Mouse (Mus musculus) gastrocnemius, postnatal 4 days (tissue): ENCODE measurements around the gene A930004D18Rik. TPM values are rescaled to one million over a fixed set of nuclear protein-coding genes. Genes with fewer than 3 reads are reported as not detected.

Experiments
- DNase-seq, 2 experiments: peaks; one replicate each; pipeline ENCODE4 v3.0.0; 2021 to 2022; ENCODE audit warnings: low spot score in 2 of 2, mixed read lengths in 2 of 2
- total RNA-seq, 2 experiments: library from RNA; stranded (reverse); gene quantifications; 2 replicates each; pipeline ENCODE4 v1.2.3; 2021

Gene A930004D18Rik
- total RNA-seq, 2 experiments from 2014 or later, result 5.3 to 6.5 TPM

GRCm38 (mm10) chr2:18053951-18054530 is 16.5 kb upstream of the A930004D18Rik start:
- peak in 1 of 2 experiments; percentile 56 for DNase-seq

DNA sequence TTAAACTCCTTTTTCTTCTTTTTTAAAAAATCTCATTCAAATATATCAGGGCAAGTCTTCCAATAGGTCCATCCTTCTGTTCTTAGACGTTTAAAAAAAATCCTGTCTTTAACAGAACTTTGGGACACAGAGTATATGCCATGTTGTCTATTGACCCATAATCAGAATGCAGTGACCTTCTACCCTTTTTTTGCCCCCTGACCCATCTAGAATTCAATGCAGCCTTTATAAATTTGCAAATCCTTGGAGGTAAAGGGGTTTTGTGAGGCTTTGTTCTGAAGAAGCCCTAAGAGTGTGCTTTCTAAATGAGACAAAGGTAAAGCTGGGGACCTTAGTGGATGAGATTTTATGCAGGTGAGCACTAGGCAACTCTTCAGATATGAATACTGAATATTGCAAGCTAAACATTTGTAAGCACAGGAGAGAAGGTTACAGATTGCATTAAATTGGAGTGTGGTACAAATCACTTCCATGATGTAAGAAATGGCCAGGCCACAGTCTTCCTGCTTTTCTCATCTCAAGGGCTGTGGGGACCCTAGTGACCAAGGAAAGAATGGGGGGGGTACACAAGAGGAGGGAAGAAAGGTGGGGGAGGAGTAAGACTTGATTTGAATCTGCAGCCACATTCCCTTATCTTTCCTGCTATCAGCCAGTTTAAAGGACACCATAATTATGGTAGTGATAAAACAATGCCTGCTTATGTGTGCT is 15.9 kb upstream of the A930004D18Rik start:
- no peak for DNase-seq

DNA sequence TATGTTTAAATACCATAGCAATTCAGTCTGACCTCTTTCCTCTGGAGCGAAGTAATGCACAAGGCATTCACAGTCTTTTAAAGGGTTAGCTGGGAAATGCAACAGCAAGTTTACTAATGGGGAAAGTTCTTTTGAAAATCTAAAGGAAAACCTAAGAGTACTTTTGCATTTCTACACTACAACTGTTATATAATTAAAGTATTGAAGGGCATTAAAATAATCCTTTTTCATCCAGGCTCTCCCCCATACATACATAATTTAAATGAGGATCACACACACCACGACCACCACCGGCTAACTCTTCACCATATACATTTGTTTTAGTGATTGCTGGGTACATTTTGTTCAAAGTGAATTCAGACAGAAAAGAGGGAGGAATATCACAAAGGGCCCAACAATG is 15.0 kb upstream of the A930004D18Rik start:
- no peak for DNase-seq

DNA sequence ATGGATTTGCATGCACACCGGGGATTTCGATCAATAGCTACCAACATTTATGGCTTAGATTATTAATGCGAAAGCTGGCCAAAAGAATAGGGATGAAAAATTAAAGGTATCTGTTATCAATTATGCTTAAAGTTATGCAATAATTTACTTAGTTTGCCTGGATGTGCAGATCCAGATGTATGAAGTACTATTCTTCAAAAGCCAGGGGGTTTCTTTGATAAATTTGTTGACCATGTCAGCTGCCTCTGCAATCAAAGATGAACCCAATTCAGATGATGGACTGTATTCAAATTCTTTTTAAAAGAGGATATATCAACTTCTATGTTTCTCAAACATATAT is 14.3 kb upstream of the A930004D18Rik start:
- DNase-seq, result no peak

DNA sequence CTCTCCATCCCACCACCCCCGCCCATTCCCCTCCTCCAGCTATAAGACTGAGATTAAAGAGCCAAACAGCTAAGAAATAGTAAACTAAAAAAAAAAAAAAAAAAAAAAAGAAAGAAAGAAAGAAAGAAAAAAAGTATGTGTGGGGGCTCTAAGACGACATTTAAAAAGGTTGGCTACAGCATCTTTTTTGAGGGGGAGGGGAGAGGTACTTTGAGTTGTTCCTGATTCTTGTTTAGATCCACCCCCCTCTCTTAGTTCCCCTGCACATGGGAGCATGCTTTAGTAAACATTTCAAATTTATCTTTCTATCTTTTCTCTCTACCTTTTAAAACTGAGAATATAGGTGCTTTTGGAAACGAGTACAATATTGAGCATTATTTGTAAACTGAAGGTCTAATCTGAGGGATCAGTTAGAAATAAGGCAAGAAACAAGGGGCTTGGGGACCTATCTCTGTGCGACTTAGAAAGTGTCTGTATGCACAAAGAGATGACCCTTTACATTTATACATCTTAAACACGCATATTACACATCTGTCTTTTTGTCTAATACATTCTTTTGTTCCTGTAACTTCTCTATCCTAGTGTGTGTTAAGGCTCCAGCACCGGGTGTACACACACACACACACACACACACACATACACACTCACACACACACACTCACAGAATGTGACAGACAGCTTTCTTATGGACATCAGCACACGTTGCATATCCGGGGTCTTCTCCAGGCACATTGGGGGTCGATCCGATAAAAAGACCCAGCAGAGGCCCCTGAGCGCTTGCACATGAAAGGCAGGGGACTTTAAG is 13.7 kb upstream of the A930004D18Rik start:
- no peak for DNase-seq

- DNase-seq, result no peak
Observed at GRCm38 (mm10) chr2:18050541-18050985, 13.0 kb upstream of the A930004D18Rik start.

DNA sequence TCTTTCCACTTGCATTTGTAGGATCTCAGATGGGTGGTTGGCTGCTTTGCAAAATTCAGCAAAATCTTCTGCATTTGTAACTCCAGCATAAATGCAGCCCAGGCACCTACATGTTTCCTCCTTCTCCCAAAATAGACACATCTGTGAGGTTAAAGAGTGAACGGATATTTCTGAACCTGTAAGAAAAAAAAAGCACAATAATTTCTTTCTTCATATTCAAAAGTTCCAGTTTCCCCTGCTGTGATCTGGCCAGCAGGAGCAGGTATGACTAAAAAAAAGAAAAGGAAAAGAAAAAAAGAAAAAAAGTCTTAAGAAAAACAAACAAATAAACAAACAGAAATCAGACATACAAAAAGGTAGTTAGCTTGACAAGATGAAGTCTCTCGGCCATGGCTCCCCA is 12.5 kb upstream of the A930004D18Rik start:
- no peak for DNase-seq

- DNase-seq, result no peak
Observed at GRCm38 (mm10) chr2:18049279-18049821, 11.8 kb upstream of the A930004D18Rik start.

DNA sequence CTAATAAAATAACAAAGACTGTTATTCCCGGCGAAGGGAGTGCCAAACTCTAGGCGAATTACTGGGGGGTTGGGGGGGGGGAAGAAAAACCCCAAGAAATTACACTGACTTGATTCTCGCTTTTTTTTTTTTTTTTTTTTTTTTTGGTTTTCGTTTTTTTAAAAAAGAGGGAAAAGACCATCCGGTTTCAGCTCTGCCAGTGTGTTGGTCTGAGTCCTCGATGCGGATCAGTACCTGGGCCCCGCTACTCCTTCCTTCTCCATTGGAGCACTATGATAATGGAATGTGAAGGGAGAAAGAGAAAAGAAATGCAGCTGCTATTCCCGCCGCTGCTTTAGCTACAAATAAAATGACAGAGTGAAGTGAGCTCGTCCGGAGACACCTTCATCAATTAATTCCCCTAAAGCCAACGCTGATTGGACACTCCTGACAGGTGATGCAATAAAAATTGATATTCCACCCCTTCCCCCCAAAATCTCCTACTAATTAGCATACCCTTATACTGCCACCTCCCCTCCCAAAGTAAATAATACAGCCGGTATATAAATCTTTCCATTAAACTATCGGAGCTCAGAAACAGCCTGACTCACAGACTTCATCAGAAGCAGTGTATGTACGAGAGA is 11.0 kb upstream of the A930004D18Rik start, which contains the start of gene Skida1:
Skida1 (minus strand) TSS at position 599 of the 623 bp plus-strand sequence.
- DNase-seq, result no peak

DNA sequence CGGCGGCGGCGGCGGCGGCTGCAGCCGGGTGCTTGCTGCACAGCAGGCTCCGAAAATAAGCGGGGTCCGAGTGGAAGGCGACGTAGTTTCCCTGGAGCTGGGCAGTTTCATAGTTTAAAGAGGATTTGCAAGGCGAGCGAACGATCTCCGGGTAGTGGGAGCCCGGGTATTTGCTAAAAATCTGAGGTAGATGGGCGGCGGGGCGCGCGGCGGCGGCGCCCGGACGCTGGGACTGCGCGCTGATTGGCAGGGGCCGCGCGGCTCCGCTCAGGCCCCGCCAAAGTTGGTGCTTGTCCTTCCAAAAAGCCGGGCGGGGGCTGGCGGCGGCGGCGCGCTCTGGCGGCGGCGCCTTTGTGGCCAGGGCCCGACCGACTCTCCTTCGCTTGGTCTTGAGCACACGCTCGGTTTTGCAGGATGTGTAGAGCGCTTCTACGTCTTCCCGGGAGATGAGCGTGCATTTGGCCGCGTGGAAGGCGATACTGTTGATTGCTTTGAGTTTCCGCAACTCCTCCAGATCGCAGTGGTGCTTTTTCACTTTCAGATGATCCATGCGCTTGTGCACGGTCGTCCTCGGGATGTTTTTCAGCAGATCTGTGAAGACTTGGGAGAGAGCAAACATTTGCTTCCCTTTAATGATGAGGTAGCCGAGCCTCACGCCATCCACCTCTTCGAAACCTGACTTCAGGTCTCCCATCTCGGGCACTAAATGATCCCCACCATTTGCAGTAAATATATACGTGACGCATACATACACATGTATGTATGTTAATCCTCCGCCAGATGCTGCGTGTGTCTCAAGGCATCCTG is 10.3 kb upstream of the A930004D18Rik start:
- DNase-seq, result peak; percentile 75 to 85

DNA sequence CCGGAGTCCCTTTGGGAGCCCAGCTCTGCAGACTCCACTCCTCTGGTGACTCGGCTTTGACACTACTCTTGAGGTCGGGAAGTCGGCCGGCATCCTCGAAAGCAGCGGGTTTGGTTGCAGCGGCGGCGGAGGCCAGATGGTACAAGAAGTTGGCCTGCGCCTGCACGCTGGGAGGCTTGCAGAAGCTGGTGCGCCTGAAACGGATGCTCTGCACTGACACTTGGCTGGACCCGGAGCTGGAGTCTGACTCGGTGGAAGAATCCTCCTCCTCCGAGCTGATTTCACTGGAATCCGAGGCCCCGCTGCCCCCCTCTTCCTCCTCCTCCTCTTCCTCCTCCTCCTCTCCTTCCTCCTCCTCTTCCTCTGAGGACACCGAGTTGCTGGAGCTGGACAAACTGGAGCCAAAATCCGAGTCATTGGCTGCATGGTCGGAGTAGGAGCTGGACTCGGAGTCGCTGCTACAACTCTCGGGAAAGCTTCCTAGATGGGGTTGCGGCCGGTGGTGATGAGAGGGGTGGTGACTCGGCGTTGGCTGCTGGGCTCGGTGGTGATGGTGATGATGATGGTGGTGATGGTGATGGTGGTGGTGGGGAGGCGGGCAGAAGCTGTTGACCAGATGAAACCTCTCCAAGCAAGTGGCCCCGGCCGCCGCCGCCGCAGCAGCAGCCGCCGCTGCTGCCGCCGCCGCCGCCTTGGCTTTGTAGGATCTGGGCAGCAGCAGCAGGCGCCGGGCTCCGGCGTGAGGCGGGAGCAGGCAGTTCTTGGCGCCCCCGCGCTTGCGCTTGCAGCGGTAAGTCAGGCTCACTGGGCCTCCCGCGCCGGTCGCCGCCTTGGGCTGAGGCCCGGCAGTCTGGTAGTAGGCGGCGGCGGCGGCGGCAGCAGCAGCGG is 9.5 kb upstream of the A930004D18Rik start:
- DNase-seq, result peak; percentile 54 to 78

GRCm38 (mm10) chr2:18046186-18046585 is 8.6 kb upstream of the A930004D18Rik start:
- DNase-seq, result no peak

DNA sequence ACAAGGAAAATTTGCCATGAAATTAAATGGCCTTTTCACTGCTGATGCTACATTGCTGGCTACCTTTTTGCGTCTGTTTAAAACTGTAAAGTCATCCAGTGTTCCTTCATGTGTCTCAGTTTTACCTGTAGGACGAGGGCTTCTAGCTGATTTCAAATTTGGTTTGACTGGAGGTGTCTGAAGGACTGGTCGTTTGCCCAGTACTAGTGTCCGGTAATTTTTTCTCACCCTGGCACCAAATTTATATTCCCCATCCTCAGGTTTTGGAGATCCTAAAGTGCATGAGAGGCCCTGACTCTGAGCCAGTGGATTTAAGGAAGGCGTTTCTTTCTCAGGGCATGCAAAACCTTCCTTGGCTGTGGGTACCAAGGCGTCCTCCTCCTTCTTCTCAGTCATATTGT is 8.2 kb upstream of the A930004D18Rik start:
- no peak for DNase-seq

GRCm38 (mm10) chr2:18045143-18045780 is 7.7 kb upstream of the A930004D18Rik start:
- DNase-seq, result no peak

DNA sequence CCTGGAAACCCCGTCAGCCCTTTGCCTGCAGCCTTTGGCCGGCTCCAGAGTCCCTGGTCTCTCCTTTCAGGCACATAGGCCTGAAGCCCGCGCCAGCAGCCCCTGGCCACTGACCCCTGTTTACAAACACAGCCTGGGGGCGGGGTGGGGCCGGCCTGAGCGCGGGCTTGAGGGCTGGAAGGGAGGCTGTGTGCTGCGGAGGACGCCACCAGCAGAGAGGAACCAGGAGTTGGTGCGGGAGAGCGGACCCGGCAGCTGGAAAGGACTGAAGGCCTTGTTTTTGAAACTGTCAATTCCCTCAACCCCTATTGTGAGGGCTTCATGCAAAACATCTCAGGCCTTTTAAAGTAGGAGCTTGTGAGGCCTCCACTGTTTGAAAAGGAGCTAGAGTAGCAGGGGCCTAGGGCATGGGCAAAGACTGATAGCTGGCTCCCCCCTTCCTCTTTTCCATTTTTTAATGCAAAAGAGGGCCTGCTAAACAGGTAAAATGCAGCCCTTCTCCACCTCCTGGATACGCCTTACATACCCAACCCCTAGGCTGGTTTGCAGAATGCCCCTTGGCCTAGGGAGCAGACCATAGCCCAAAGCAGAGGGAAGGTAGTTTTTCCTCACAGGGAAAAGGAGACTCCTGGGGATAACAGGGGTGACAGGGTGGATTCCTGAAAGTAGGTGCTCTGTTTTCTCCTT is 3.8 kb upstream of the A930004D18Rik start:
- no peak for DNase-seq

DNA sequence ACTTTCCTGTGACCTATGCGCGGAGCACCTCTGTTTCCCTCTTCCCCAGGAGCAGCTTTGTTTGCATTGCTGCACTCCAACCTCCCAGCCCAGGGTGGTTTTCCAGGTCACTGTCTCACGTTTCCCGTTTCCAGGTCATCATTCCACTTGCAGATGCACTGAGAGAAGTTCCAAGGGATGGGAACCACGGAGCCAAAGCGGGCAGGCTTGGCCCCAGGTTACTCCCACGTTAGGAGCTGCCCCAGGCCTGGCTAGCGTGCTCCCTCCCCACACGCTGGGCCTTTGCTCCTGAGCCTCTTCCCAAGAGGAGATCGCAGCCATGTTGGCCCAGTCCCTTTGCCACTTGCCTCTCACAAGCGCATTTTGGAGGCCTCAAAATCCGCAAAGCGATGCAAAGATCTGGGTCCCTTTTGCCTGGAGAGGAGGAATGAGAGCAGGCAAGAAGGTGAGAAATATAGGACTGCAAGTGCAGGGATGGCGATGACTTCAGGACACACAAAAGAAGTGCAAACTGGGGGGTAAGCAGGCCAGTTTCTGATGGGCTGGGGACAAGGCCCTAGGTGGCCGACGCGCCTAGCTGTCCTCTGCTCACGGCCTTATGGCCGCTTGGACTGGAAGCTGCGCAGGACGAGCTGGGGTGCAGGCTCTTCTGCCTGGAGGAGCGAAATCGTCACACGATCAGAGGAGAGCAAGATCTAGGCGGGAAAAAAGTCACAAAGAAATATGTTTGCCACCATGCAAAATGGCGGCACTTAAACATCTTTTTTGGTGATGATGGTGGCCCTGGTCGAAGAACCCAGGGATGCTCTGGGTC is 3.0 kb upstream of the A930004D18Rik start:
- no peak for DNase-seq

- DNase-seq, result no peak
Observed at GRCm38 (mm10) chr2:18039566-18040290, 2.2 kb upstream of the A930004D18Rik start.
